Mouse (Mus musculus): ENCODE results near the gene Asb13. TPM values are rescaled to one million over a fixed set of nuclear protein-coding genes. Genes with fewer than 3 reads are reported as not detected.
A peak's percentile ranks its signal among the peaks of the same experiment; 100 is the strongest.

Asb13 gene
- total and polyA plus RNA-seq, 3 experiments, result 2.6 to 6.0 TPM; not detected in 1

GRCm38 (mm10) chr13:3665308-3665723 lies 31.5 kb downstream of the Asb13 start:
- 0 out of 4 replicates have a peak overlapping the region, but pooled peaks of 1 of the 2 experiments have one; percentile 32 for H3K4me3 ChIP-seq (ENCODE audit: control insufficient read depth in 1 of 2, insufficient read depth in 1 of 2, low read depth in 2 of 2, low read length in 2 of 2)
- H3K9me3 ChIP-seq (replicated peaks; ENCODE audit: insufficient read depth, low read length), result no peaks in the 10 kb centered on the region
- no peak for TF ChIP-seq MXI1 (IDR thresholded peaks at IDR 0.05; ENCODE audit: low read depth, low read length)
- TF ChIP-seq GABPA (IDR thresholded peaks at IDR 0.05; ENCODE audit: low read depth, low read length), result no peak
- no peak for TF ChIP-seq MYB (IDR thresholded peaks at IDR 0.05; ENCODE audit: low read depth, low read length)
- TF ChIP-seq JUND (IDR thresholded peaks at IDR 0.05; ENCODE audit: low read depth, low read length), result no peak
- no peak for TF ChIP-seq KAT2A (conservative IDR thresholded peaks at IDR 0.05; ENCODE audit: low read depth, low read length)
- TF ChIP-seq MYC (IDR thresholded peaks at IDR 0.05; ENCODE audit: low read depth, low read length), result peak; percentile 83
- TF ChIP-seq ZC3H11A (IDR thresholded peaks at IDR 0.05; ENCODE audit: low read depth, low read length), result peak; percentile 87
- TF ChIP-seq USF2 (IDR thresholded peaks at IDR 0.05; ENCODE audit: borderline replicate concordance in 1 of 2, insufficient read depth in 1 of 2, low read depth in 1 of 2, low read length in 2 of 2), result no peak
- no peak for TF ChIP-seq E2F4 (IDR thresholded peaks at IDR 0.05; ENCODE audit: borderline replicate concordance, low read depth, low read length)
- TF ChIP-seq NELFE (IDR thresholded peaks at IDR 0.05; ENCODE audit: low read depth, low read length), result no peak
- TF ChIP-seq POLR2AphosphoS5 (IDR thresholded peaks at IDR 0.05; ENCODE audit: borderline replicate concordance, low read depth, low read length), result no peak
- peak; percentile 86 to 93 (median 90) for TF ChIP-seq CTCF (IDR thresholded peaks at IDR 0.05 in 2 of 3, conservative IDR thresholded peaks at IDR 0.05 in 1 of 3; ENCODE audit: control insufficient read depth in 1 of 3, insufficient read depth in 1 of 3, low read depth in 2 of 3, low read length in 3 of 3, poor library complexity in 1 of 3, severe bottlenecking in 1 of 3)
- TF ChIP-seq USF1 (IDR thresholded peaks at IDR 0.05; ENCODE audit: low read depth, low read length), result no peak
- no peak for TF ChIP-seq ZKSCAN1 (IDR thresholded peaks at IDR 0.05; ENCODE audit: low read depth, low read length)
- no peak for TF ChIP-seq MAZ (IDR thresholded peaks at IDR 0.05; ENCODE audit: low read depth, low read length)
- no peak for TF ChIP-seq CHD2 (IDR thresholded peaks at IDR 0.05; ENCODE audit: low read length)
- TF ChIP-seq HCFC1 (IDR thresholded peaks at IDR 0.05; ENCODE audit: low read depth, low read length), result no peak
- TF ChIP-seq RAD21 (IDR thresholded peaks at IDR 0.05; ENCODE audit: low read depth, low read length), result peak; percentile 89
- TF ChIP-seq ETS1 (IDR thresholded peaks at IDR 0.05; ENCODE audit: low read depth, low read length), result no peak
- no peak for TF ChIP-seq RCOR1 (IDR thresholded peaks at IDR 0.05; ENCODE audit: low read depth, low read length)
- TF ChIP-seq TCF12 (IDR thresholded peaks at IDR 0.05; ENCODE audit: low read depth, low read length), result no peak
- TF ChIP-seq SMC3 (IDR thresholded peaks at IDR 0.05; ENCODE audit: low read depth, low read length), result peak; percentile 91
- no peak for TF ChIP-seq CHD1 (IDR thresholded peaks at IDR 0.05; ENCODE audit: low read depth, low read length)
- no peak overlapping the region for H3K9ac ChIP-seq (ENCODE audit: control insufficient read depth, low read depth, low read length, poor library complexity, severe bottlenecking)
- H3K36me3 ChIP-seq (ENCODE audit: control insufficient read depth in 1 of 2, insufficient read depth in 2 of 2, low read length in 2 of 2), result no peaks in the 10 kb centered on the region
- peaks cover 0 to 2% of the 10 kb centered on the region in 2 experiments; a peak in 2 of 4 replicates for H3K27me3 ChIP-seq (ENCODE audit: control insufficient read depth in 1 of 2, insufficient read depth in 2 of 2, low read length in 2 of 2)
- H3K27ac ChIP-seq (ENCODE audit: control insufficient read depth, low read depth, low read length), result no peak overlapping the region
- no peaks in the 10 kb centered on the region for H3K4me1 ChIP-seq (ENCODE audit: control insufficient read depth in 1 of 2, insufficient read depth in 2 of 2, low read length in 2 of 2)
- peak; percentile 83 for DNase-seq (ENCODE audit: low read depth, low spot score)
- no peaks in the 10 kb centered on the region for H3K79me2 ChIP-seq (ENCODE audit: control insufficient read depth, insufficient read depth, low read length, poor library complexity)

All from MEL (cell line).